Mouse (Mus musculus) lung, embryonic 16.5 days (tissue): ENCODE measurements around the gene Ttc17. TPM values are rescaled to one million over a fixed set of nuclear protein-coding genes. Genes with fewer than 3 reads are reported as not detected.

Experiments used
- ATAC-seq: fragments of 200-750 bp; cut with Nextera tagmentation; 2 replicates; pipeline ENCODE4 v1.8.0; 2017; ENCODE audit warnings: low read depth, mild to moderate bottlenecking, moderate library complexity
- H3K27ac ChIP-seq: fragments of 300-500 bp; sonication (generic); 2 replicates; pipeline ENCODE4 v1.5.1; 2014; ENCODE audit warnings: mild to moderate bottlenecking, control low read depth, low read length
- H3K27me3 ChIP-seq: fragments of 300-500 bp; sonication (generic); 2 replicates; pipeline ENCODE4 v1.6.1; 2014; ENCODE audit warnings: low read depth, low read length, mixed read lengths; ENCODE audit not compliant: control insufficient read depth, insufficient read depth
- H3K36me3 ChIP-seq: fragments of 300-500 bp; sonication (generic); 2 replicates; pipeline ENCODE4 v1.6.1; 2014; ENCODE audit warnings: low read length; ENCODE audit not compliant: control insufficient read depth, insufficient read depth
- H3K4me1 ChIP-seq: fragments of 300-500 bp; sonication (generic); replicated peaks from 2 replicates; pipeline ENCODE4 v1.6.1; 2014; ENCODE audit warnings: low read length, mixed read lengths; ENCODE audit not compliant: control insufficient read depth, insufficient read depth
- H3K4me2 ChIP-seq: fragments of 300-500 bp; sonication (generic); 2 replicates; pipeline ENCODE4 v1.6.1; 2014; ENCODE audit warnings: low read depth, low read length, control low read depth
- H3K4me3 ChIP-seq: fragments of 300-500 bp; sonication (generic); 2 replicates; pipeline ENCODE4 v1.5.1; 2014; ENCODE audit warnings: mild to moderate bottlenecking, low read length, control low read depth
- H3K9ac ChIP-seq: fragments of 300-500 bp; sonication (generic); 2 replicates; pipeline ENCODE4 v1.6.1; 2014; ENCODE audit warnings: low read length, control low read depth
- H3K9me3 ChIP-seq: fragments of 300-500 bp; sonication (generic); 2 replicates; pipeline ENCODE4 v1.6.1; 2016; ENCODE audit warnings: low read length; ENCODE audit not compliant: control insufficient read depth
- WGBS: fragments of 180-500 bp; shearing (Covaris S2); extraction: QIAGEN DNeasy Blood & Tissue Kit; methylation state at CpG from one replicate; pipeline ENCODE4 v1.1.7; 2014; 5-methylcytosine and 5-hydroxymethylcytosine counted together
- polyA plus RNA-seq: library from polyadenylated mRNA; unstranded; fragments of >200 nt; fragmentation: Nextera tagmentation; extraction: Ambion mirVana; gene quantifications from 2 replicates; pipeline ENCODE4 v1.2.1, GENCODE M21; 2015

Gene Ttc17
- polyA plus RNA-seq, 1 experiment from 2014 or later: 19.1 TPM

GRCm38 (mm10) chr2:94333841-94334741 is 72.4 kb downstream of the Ttc17 start:
- Histone ChIP-seq H3K27me3 (no peaks in the 10 kb centered on the region), H3K9ac (no peak overlapping the region), H3K36me3 (peaks cover 14% of the 10 kb centered on the region), H3K27ac (peak overlapping the region; percentile 28; the same call in 1 of the 2 replicates), H3K4me3 (no peak overlapping the region), H3K4me2 (no peak overlapping the region), H3K9me3 (no peaks in the 10 kb centered on the region), H3K4me1 (peaks cover 5% of the 10 kb centered on the region; the same call in 1 of the 2 replicates)
- 69% methylated on average over 14 of the region's 14 CpGs for WGBS
- ATAC-seq: peak; percentile 38; the same call in 1 of the 2 replicates

GRCm38 (mm10) chr2:94333086-94333485 is 73.4 kb downstream of the Ttc17 start:
- Histone ChIP-seq H3K36me3 (peaks cover 15% of the 10 kb centered on the region), H3K27ac (no peak overlapping the region), H3K9ac (no peak overlapping the region), H3K4me3 (no peak overlapping the region), H3K9me3 (no peaks in the 10 kb centered on the region), H3K4me2 (no peak overlapping the region), H3K4me1 (peaks cover 5% of the 10 kb centered on the region; the same call in 1 of the 2 replicates), H3K27me3 (no peaks in the 10 kb centered on the region)
- WGBS: 91% methylated on average over 2 of the region's 2 CpGs
- ATAC-seq: no peak

- Histone ChIP-seq H3K4me1 (0 out of 2 replicates have a peak, but pooled peaks cover 5% of the 10 kb centered on the region), H3K27me3 (no peaks in the 10 kb centered on the region), H3K36me3 (peaks cover 20% of the 10 kb centered on the region), H3K4me3 (no peak overlapping the region), H3K27ac (no peak overlapping the region), H3K4me2 (no peak overlapping the region), H3K9me3 (no peaks in the 10 kb centered on the region), H3K9ac (no peak overlapping the region)
- no peak for ATAC-seq
- WGBS: 93% methylated on average over 13 of the region's 13 CpGs
Observed at GRCm38 (mm10) chr2:94329336-94329735, 77.2 kb downstream of the Ttc17 start.

GRCm38 (mm10) chr2:94327836-94328235 is 78.7 kb downstream of the Ttc17 start:
- Histone ChIP-seq H3K9ac (no peak overlapping the region), H3K27me3 (no peaks in the 10 kb centered on the region), H3K4me3 (no peak overlapping the region), H3K27ac (no peak overlapping the region), H3K4me2 (no peak overlapping the region), H3K4me1 (no peaks in the 10 kb centered on the region), H3K9me3 (no peaks in the 10 kb centered on the region), H3K36me3 (peaks cover 24% of the 10 kb centered on the region)
- ATAC-seq: peak; percentile 92
- 55% methylated on average over 3 of the region's 3 CpGs for WGBS

GRCm38 (mm10) chr2:94319780-94320179 is 86.7 kb downstream of the Ttc17 start:
- Histone ChIP-seq H3K4me2 (no peak overlapping the region), H3K9ac (no peak overlapping the region), H3K27me3 (no peaks in the 10 kb centered on the region), H3K36me3 (peaks cover 24% of the 10 kb centered on the region), H3K27ac (no peak overlapping the region), H3K4me1 (no peaks in the 10 kb centered on the region), H3K9me3 (no peaks in the 10 kb centered on the region), H3K4me3 (no peak overlapping the region)
- ATAC-seq: no peak
- 79% methylated on average over 2 of the region's 2 CpGs for WGBS

- 61% methylated on average over 5 of the region's 5 CpGs for WGBS
- no peak for ATAC-seq
- H3K27me3 ChIP-seq: no peaks in the 10 kb centered on the region
- H3K9ac ChIP-seq: no peak overlapping the region
- H3K9me3 ChIP-seq: no peaks in the 10 kb centered on the region
- no peak overlapping the region for H3K4me3 ChIP-seq
- H3K4me2 ChIP-seq: no peak overlapping the region
- no peaks in the 10 kb centered on the region for H3K4me1 ChIP-seq
- H3K27ac ChIP-seq: no peak overlapping the region
- H3K36me3 ChIP-seq: peaks cover 14% of the 10 kb centered on the region
Observed at GRCm38 (mm10) chr2:94316526-94316925, 90.0 kb downstream of the Ttc17 start.

GRCm38 (mm10) chr2:94303984-94304383 is 102.5 kb downstream of the Ttc17 start:
- Histone ChIP-seq H3K4me1 (no peaks in the 10 kb centered on the region), H3K4me2 (no peak overlapping the region), H3K27me3 (no peaks in the 10 kb centered on the region), H3K27ac (no peak overlapping the region), H3K36me3 (peaks cover 22% of the 10 kb centered on the region), H3K4me3 (no peak overlapping the region), H3K9me3 (peaks cover 4% of the 10 kb centered on the region), H3K9ac (no peak overlapping the region)
- WGBS: 90% methylated on average over 10 of the region's 10 CpGs
- no peak for ATAC-seq

GRCm38 (mm10) chr2:94302393-94302792 is 104.1 kb downstream of the Ttc17 start:
- no peak for ATAC-seq
- Histone ChIP-seq H3K36me3 (peaks cover 22% of the 10 kb centered on the region), H3K4me3 (no peak overlapping the region), H3K9me3 (peaks cover 4% of the 10 kb centered on the region), H3K9ac (no peak overlapping the region), H3K27me3 (no peaks in the 10 kb centered on the region), H3K4me2 (no peak overlapping the region), H3K4me1 (no peaks in the 10 kb centered on the region), H3K27ac (no peak overlapping the region)
- 73% methylated on average over 5 of the region's 5 CpGs for WGBS

GRCm38 (mm10) chr2:94301749-94302148 is 104.7 kb downstream of the Ttc17 start:
- H3K4me3 ChIP-seq: no peak overlapping the region
- no peak overlapping the region for H3K27ac ChIP-seq
- H3K4me1 ChIP-seq: no peaks in the 10 kb centered on the region
- H3K27me3 ChIP-seq: no peaks in the 10 kb centered on the region
- 83% methylated on average over 8 of the region's 8 CpGs for WGBS
- no peak for ATAC-seq
- H3K36me3 ChIP-seq: peaks cover 22% of the 10 kb centered on the region
- peaks cover 4% of the 10 kb centered on the region for H3K9me3 ChIP-seq
- no peak overlapping the region for H3K4me2 ChIP-seq
- no peak overlapping the region for H3K9ac ChIP-seq
